Mouse (Mus musculus): ENCODE data around the gene Slit3. TPM values are rescaled to one million over a fixed set of nuclear protein-coding genes. Genes with fewer than 3 reads are reported as not detected.

The Slit3 gene
- polyA plus RNA-seq (2012; rRNA removed), result 14.8 and 20.1 TPM in 2 replicates

GRCm38 (mm10) chr11:35120894-35121610, at the start of gene Slit3:
TSS of gene Slit3 (plus strand) at chr11:35121224.

